ENCODE assay signal across 8 mouse cellular contexts in the genomic region with DNA sequence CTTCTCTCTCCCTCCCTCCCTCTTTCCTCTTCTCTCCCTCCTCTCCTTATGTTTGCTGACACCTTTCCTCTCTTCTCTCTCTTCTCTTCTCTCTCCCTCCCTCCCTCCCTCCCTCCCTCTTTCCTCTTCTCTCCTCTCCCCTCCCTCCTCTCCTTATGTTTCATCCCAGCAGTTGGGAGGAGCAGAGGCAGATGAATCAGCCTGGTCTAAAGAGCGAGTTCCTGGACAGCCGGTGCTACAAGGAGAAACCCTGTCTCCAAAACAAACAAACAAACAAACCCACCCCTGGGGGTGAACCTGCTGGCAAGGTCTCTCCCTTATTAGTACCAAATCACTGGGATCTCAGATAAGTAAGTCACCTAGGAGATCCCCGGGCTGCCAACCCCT. TPM values are rescaled to one million over a fixed set of nuclear protein-coding genes. Genes with fewer than 3 reads are reported as not detected.
DNase-seq lines count a peak whose midpoint lies in the region; ATAC-seq and TF ChIP-seq lines count a peak whose summit lies in the region.

No protein-coding gene starts in this region.

- intact Hi-C loops in heart, postnatal 10 days (cut with DNase I), result loop anchor here (5.0 kb wide), 2 partner anchors 41 to 116 kb away; partner anchors contain the start of gene Ube2m

- no peak for TF ChIP-seq RAD21 in CH12.LX (IDR thresholded peaks at IDR 0.05; ENCODE audit: low read depth, low read length)

- H3K9me3 ChIP-seq in heart, embryonic 10.5 days, result no peaks in the 10 kb centered on the region
- H3K9me3 ChIP-seq in CH12.LX (replicated peaks; ENCODE audit: low read length), result no peaks in the 10 kb centered on the region
- H3K9me3 ChIP-seq in forebrain, embryonic 11.5 days (ENCODE audit: control insufficient read depth, low read length), result no peaks in the 10 kb centered on the region
- H3K9me3 ChIP-seq in liver, embryonic 13.5 days (replicated peaks), result no peaks in the 10 kb centered on the region

- peaks cover 33% of the 10 kb centered on the region for H3K36me3 ChIP-seq in heart, embryonic 10.5 days
- H3K36me3 ChIP-seq in CH12.LX (replicated peaks in 1 of 2; ENCODE audit: control insufficient read depth in 1 of 2, insufficient read depth in 1 of 2, low read length in 1 of 2), result peaks cover 31 to 39% of the 10 kb centered on the region in 2 experiments
- H3K36me3 ChIP-seq in forebrain, embryonic 11.5 days (ENCODE audit: control insufficient read depth, insufficient read depth, low read length), result peaks cover 17% of the 10 kb centered on the region; the same call in 1 of the 2 replicates
- H3K36me3 ChIP-seq in liver, embryonic 13.5 days, result peaks cover 36% of the 10 kb centered on the region

- in situ Hi-C loops in CH12.LX (cut with MboI; ENCODE audit: low pct_ligation_motif_present, low pct_unique_long_range_greater_than_20kb, low sequenced_read_pairs), result loop anchor here (10.0 kb wide), 2 partner anchors 63 to 123 kb away; no protein-coding TSS in a partner anchor

- dilution Hi-C loops in CH12.LX (cut with MboI; ENCODE audit: extremely low pct_ligation_motif_present, extremely low pct_unique_long_range_greater_than_20kb, low sequenced_read_pairs), result no loop called here

- WGBS in heart, embryonic 10.5 days, result 0% methylated on average over 3 of the region's 3 CpGs
- 3% methylated on average over 3 of the region's 3 CpGs for WGBS in forebrain, embryonic 11.5 days
- 0% methylated on average over 3 of the region's 3 CpGs for WGBS in liver, embryonic 13.5 days (ENCODE audit: insufficient replicate concordance)

- H3K4me3 ChIP-seq in heart, embryonic 10.5 days, result peak overlapping the region; percentile 95
- H3K4me3 ChIP-seq in CH12.LX (replicated peaks in 1 of 3; ENCODE audit: low read depth in 2 of 3, low read length in 2 of 3, poor library complexity in 1 of 3), result peak overlapping the region; percentile 63 to 94 (median 78)
- H3K4me3 ChIP-seq in forebrain, embryonic 11.5 days (ENCODE audit: low read depth, low read length), result peak overlapping the region; percentile 86
- peak overlapping the region; percentile 78 for H3K4me3 ChIP-seq in liver, embryonic 13.5 days (replicated peaks)

- H3K79me2 ChIP-seq in CH12.LX (replicated peaks; ENCODE audit: control insufficient read depth, extremely low read depth, insufficient read depth, poor library complexity, severe bottlenecking), result peaks cover 23% of the 10 kb centered on the region

- no peak for ATAC-seq in forebrain, embryonic 11.5 days (replicated peaks; ENCODE audit: low FRiP score)
- ATAC-seq in liver, embryonic 13.5 days (ENCODE audit: low read depth), result no peak

- H3K27ac ChIP-seq in heart, embryonic 10.5 days, result peak overlapping the region; percentile 96
- H3K27ac ChIP-seq in CH12.LX (ENCODE audit: insufficient read depth, low read depth), result peak overlapping the region; percentile 58; the same call in 1 of the 2 replicates
- H3K27ac ChIP-seq in forebrain, embryonic 11.5 days (ENCODE audit: low read depth, low read length), result peak overlapping the region; percentile 77
- H3K27ac ChIP-seq in liver, embryonic 13.5 days, result peak overlapping the region; percentile 89

- peak overlapping the region; percentile 33 for H3K4me2 ChIP-seq in CH12.LX (ENCODE audit: insufficient read depth, low read depth, poor library complexity, severe bottlenecking)
- H3K4me2 ChIP-seq in forebrain, embryonic 11.5 days (ENCODE audit: low read depth, low read length, severe bottlenecking), result peak overlapping the region; percentile 92
- H3K4me2 ChIP-seq in liver, embryonic 13.5 days, result peak overlapping the region; percentile 89

- H3K4me1 ChIP-seq in heart, embryonic 10.5 days, result peaks cover 14% of the 10 kb centered on the region; the same call in 1 of the 2 replicates
- peaks cover 5 to 27% of the 10 kb centered on the region in 2 experiments for H3K4me1 ChIP-seq in CH12.LX (ENCODE audit: control insufficient read depth in 1 of 2, insufficient read depth in 2 of 2)
- H3K4me1 ChIP-seq in forebrain, embryonic 11.5 days (replicated peaks; ENCODE audit: control insufficient read depth, insufficient read depth, low read length), result peaks cover 4% of the 10 kb centered on the region; the same call in 1 of the 2 replicates
- H3K4me1 ChIP-seq in liver, embryonic 13.5 days (replicated peaks), result peaks cover 40% of the 10 kb centered on the region

- DNase-seq in heart, embryonic 10.5 days (ENCODE audit: low spot score), result no peak
- DNase-seq in heart, postnatal 10 days, result no peak
- DNase-seq in CH12.LX (ENCODE audit: extremely low read depth), result no peak
- DNase-seq in forebrain, embryonic 11.5 days (ENCODE audit: low spot score), result no peak
- no peak for DNase-seq in liver, embryonic 13.5 days
- DNase-seq in right cerebral cortex, postnatal 25 days, result no peak
- no peak for DNase-seq in layer of hippocampus, postnatal 14 days (ENCODE audit: low spot score in 2 of 2)
- no peak for DNase-seq in Muller cell, postnatal 12 days (ENCODE audit: inconsistent ontology term)

- H3K9ac ChIP-seq in CH12.LX (ENCODE audit: insufficient read depth, low read depth), result peak overlapping the region; percentile 93
- peak overlapping the region; percentile 90 for H3K9ac ChIP-seq in forebrain, embryonic 11.5 days (ENCODE audit: low read length)
- peak overlapping the region; percentile 85 for H3K9ac ChIP-seq in liver, embryonic 13.5 days

- no peaks in the 10 kb centered on the region for H3K27me3 ChIP-seq in heart, embryonic 10.5 days (ENCODE audit: insufficient read depth, poor library complexity, severe bottlenecking)
- no peaks in the 10 kb centered on the region for H3K27me3 ChIP-seq in CH12.LX (replicated peaks)
- H3K27me3 ChIP-seq in forebrain, embryonic 11.5 days (ENCODE audit: control insufficient read depth, insufficient read depth, low read length), result no peaks in the 10 kb centered on the region
- no peaks in the 10 kb centered on the region for H3K27me3 ChIP-seq in liver, embryonic 13.5 days

- no peak for TF ChIP-seq CTCF in CH12.LX (conservative IDR thresholded peaks at IDR 0.05 in 1 of 2, IDR thresholded peaks at IDR 0.05 in 1 of 2; ENCODE audit: low read depth in 2 of 2, low read length in 2 of 2)

- no peak for TF ChIP-seq EP300 in CH12.LX (IDR thresholded peaks at IDR 0.05; ENCODE audit: low read length)

- TF ChIP-seq POLR2A in CH12.LX (IDR thresholded peaks at IDR 0.05; ENCODE audit: low read depth, low read length), result no peak; the same call in 1 of the 2 replicates

TF ChIP-seq in CH12.LX, 34 proteins besides CTCF, POLR2A, EP300 and RAD21 (continues in another document):
- TF ChIP-seq MEF2A (IDR thresholded peaks at IDR 0.05; ENCODE audit: borderline replicate concordance, low read depth, low read length), result no peak
- TF ChIP-seq JUN (IDR thresholded peaks at IDR 0.05; ENCODE audit: insufficient read depth, low read depth, low read length), result no peak
- TF ChIP-seq IRF4 (IDR thresholded peaks at IDR 0.05; ENCODE audit: low read depth, low read length), result no peak
- no peak for TF ChIP-seq BHLHE40 (IDR thresholded peaks at IDR 0.05; ENCODE audit: low read depth, low read length)

RNA-seq across cellular contexts. Expression of gene Rps5, which starts 0.8 kb away (rescaled TPM):
- 662 and 793 TPM in 2 replicates for polyA plus RNA-seq in heart, embryonic 10.5 days (2016; fragmentation: Nextera tagmentation; extraction: Ambion mirVana)
- total RNA-seq in heart, postnatal 10 days (2021), result 100 to 1,000 TPM; 740 to 748 TPM
- total RNA-seq in CH12.LX (2012; rRNA removed), result 3,671 and 4,026 TPM in 2 replicates
- 3,631 and 4,293 TPM in 2 replicates for total RNA-seq in CH12.LX (2014; rRNA removed)
- polyA plus RNA-seq in CH12.LX (2012; ENCODE audit: insufficient read length, low read depth), result 2,088 and 2,166 TPM in 2 replicates
- polyA plus RNA-seq in forebrain, embryonic 11.5 days (2014; fragmentation: Nextera tagmentation; extraction: Ambion mirVana), result 800 and 844 TPM in 2 replicates
- polyA plus RNA-seq in liver, embryonic 13.5 days (2015; fragmentation: Nextera tagmentation; extraction: Ambion mirVana), result 724 and 893 TPM in 2 replicates
- total RNA-seq in layer of hippocampus, postnatal 14 days (2021), result 100 to 1,000 TPM; 418 to 457 TPM

RNA-seq across cellular contexts. Expression of gene Rnf225, which starts 5.9 kb away (rescaled TPM):
- polyA plus RNA-seq in heart, embryonic 10.5 days (2016; fragmentation: Nextera tagmentation; extraction: Ambion mirVana), result 1.1 TPM in 2 replicates
- under 1 TPM; 0.36 to 0.37 TPM for total RNA-seq in heart, postnatal 10 days (2021)
- total RNA-seq in CH12.LX (2012; rRNA removed) (1.1 and 1.3 TPM in 2 replicates), CH12.LX (2014; rRNA removed) (0.89 and 0.90 TPM in 2 replicates)
- polyA plus RNA-seq in CH12.LX (2012; ENCODE audit: insufficient read length, low read depth), result 3.4 and 4.0 TPM in 2 replicates
- polyA plus RNA-seq in forebrain, embryonic 11.5 days (2014; fragmentation: Nextera tagmentation; extraction: Ambion mirVana), result 1.3 and 1.6 TPM in 2 replicates
- polyA plus RNA-seq in liver, embryonic 13.5 days (2015; fragmentation: Nextera tagmentation; extraction: Ambion mirVana), result 0.16 and 0.24 TPM in 2 replicates
- 1 to 10 TPM in 1 of 2 experiments, under 1 TPM in 1; 0.92 to 1.2 TPM for total RNA-seq in layer of hippocampus, postnatal 14 days (2021)

RNA-seq across cellular contexts. Expression of gene Zscan22, which starts 23.7 kb away (rescaled TPM):
- 12.9 and 14.8 TPM in 2 replicates for polyA plus RNA-seq in heart, embryonic 10.5 days (2016; fragmentation: Nextera tagmentation; extraction: Ambion mirVana)
- 1 to 10 TPM; 5.5 to 6.8 TPM for total RNA-seq in heart, postnatal 10 days (2021)
- total RNA-seq in CH12.LX (2012; rRNA removed) (3.2 and 4.2 TPM in 2 replicates), CH12.LX (2014; rRNA removed) (2.8 and 3.3 TPM in 2 replicates)
- 7.6 and 8.9 TPM in 2 replicates for polyA plus RNA-seq in CH12.LX (2012; ENCODE audit: insufficient read length, low read depth)
- polyA plus RNA-seq in forebrain, embryonic 11.5 days (2014; fragmentation: Nextera tagmentation; extraction: Ambion mirVana), result 20.2 and 23.4 TPM in 2 replicates
- 4.6 and 5.5 TPM in 2 replicates for polyA plus RNA-seq in liver, embryonic 13.5 days (2015; fragmentation: Nextera tagmentation; extraction: Ambion mirVana)
- total RNA-seq in layer of hippocampus, postnatal 14 days (2021), result 10 to 100 TPM; 11.9 to 14.5 TPM

RNA-seq across cellular contexts. Expression of gene Zfp128, which starts 40.3 kb away (rescaled TPM):
- 3.1 TPM in 2 replicates for polyA plus RNA-seq in heart, embryonic 10.5 days (2016; fragmentation: Nextera tagmentation; extraction: Ambion mirVana)
- 1 to 10 TPM; 3.6 to 4.8 TPM for total RNA-seq in heart, postnatal 10 days (2021)
- 1.2 and 1.4 TPM in 2 replicates for total RNA-seq in CH12.LX (2012; rRNA removed)
- 0.96 and 1.2 TPM in 2 replicates for total RNA-seq in CH12.LX (2014; rRNA removed)
- 0.61 and 0.78 TPM in 2 replicates for polyA plus RNA-seq in CH12.LX (2012; ENCODE audit: insufficient read length, low read depth)
- 5.3 and 6.2 TPM in 2 replicates for polyA plus RNA-seq in forebrain, embryonic 11.5 days (2014; fragmentation: Nextera tagmentation; extraction: Ambion mirVana)
- polyA plus RNA-seq in liver, embryonic 13.5 days (2015; fragmentation: Nextera tagmentation; extraction: Ambion mirVana), result 0.66 TPM in 2 replicates
- total RNA-seq in layer of hippocampus, postnatal 14 days (2021), result 1 to 10 TPM; 6.2 to 7.3 TPM

RNA-seq across cellular contexts. Expression of gene Zfp324, which starts 44.3 kb away (rescaled TPM):
- 7.8 and 8.4 TPM in 2 replicates for polyA plus RNA-seq in heart, embryonic 10.5 days (2016; fragmentation: Nextera tagmentation; extraction: Ambion mirVana)
- total RNA-seq in heart, postnatal 10 days (2021), result 1 to 10 TPM; 4.0 to 7.4 TPM
- total RNA-seq in CH12.LX (2012; rRNA removed), result 6.4 and 8.7 TPM in 2 replicates
- 6.3 and 7.3 TPM in 2 replicates for total RNA-seq in CH12.LX (2014; rRNA removed)
- 3.8 and 4.2 TPM in 2 replicates for polyA plus RNA-seq in CH12.LX (2012; ENCODE audit: insufficient read length, low read depth)
- polyA plus RNA-seq in forebrain, embryonic 11.5 days (2014; fragmentation: Nextera tagmentation; extraction: Ambion mirVana), result 10.8 and 11.2 TPM in 2 replicates
- polyA plus RNA-seq in liver, embryonic 13.5 days (2015; fragmentation: Nextera tagmentation; extraction: Ambion mirVana), result 3.3 and 3.6 TPM in 2 replicates
- 10 to 100 TPM; 12.0 to 13.5 TPM for total RNA-seq in layer of hippocampus, postnatal 14 days (2021)

Comparison
In these comparisons a context has a peak if more than half of its experiments do, and no peak if none do; other contexts are left out.
1. H3K4me2 ChIP-seq: peak in every context shown above with its lines; median percentile 92 in forebrain, embryonic 11.5 days; 89 in liver, embryonic 13.5 days; 33 in CH12.LX.